Mouse (Mus musculus): ENCODE data around the gene Uts2b. TPM values are rescaled to one million over a fixed set of nuclear protein-coding genes. Genes with fewer than 3 reads are reported as not detected.

Uts2b gene
- polyA plus RNA-seq (2015; fragmentation: Nextera tagmentation; extraction: Ambion mirVana) = 11.5 and 12.7 TPM in 2 replicates

GRCm38 (mm10) chr16:27370191-27370590, at the start of gene Uts2b:
Gene Uts2b, minus strand, starts transcription at chr16:27370239.
- Histone ChIP-seq H3K4me3 (no peak within 1 kb of the TSS), H3K9ac (no peak within 1 kb of the TSS), H3K4me2 (no peak within 1 kb of the TSS), H3K4me1 (replicated peaks) (no peaks in the 10 kb centered on the region), H3K27me3 (no peaks in the 10 kb centered on the region), H3K36me3 (no peaks in the 10 kb centered on the region), H3K27ac (no peak within 1 kb of the TSS), H3K9me3 (replicated peaks) (no peaks in the 10 kb centered on the region)
- WGBS = 66% methylated on average over 8 of the region's 8 CpGs
- ATAC-seq (replicated peaks; ENCODE audit: insufficient number of reproducible peaks, insufficient read depth, low FRiP score, low read depth) = no peak

- Histone ChIP-seq H3K4me1 (replicated peaks) (no peaks in the 10 kb centered on the region), H3K27me3 (no peaks in the 10 kb centered on the region), H3K36me3 (peaks cover 54% of the 10 kb centered on the region), H3K27ac (no peak overlapping the region), H3K9me3 (replicated peaks) (no peaks in the 10 kb centered on the region; the same call in 1 of the 2 replicates), H3K4me2 (no peak overlapping the region), H3K9ac (no peak overlapping the region), H3K4me3 (no peak overlapping the region)
- 75% methylated on average over 3 of the region's 3 CpGs for WGBS
- ATAC-seq (replicated peaks; ENCODE audit: insufficient number of reproducible peaks, insufficient read depth, low FRiP score, low read depth) = no peak
These were observed 47.6 kb upstream of the Uts2b start for GRCm38 (mm10) chr16:27417632-27418031.

- Histone ChIP-seq H3K9me3 (replicated peaks) (no peaks in the 10 kb centered on the region), H3K4me1 (replicated peaks) (no peaks in the 10 kb centered on the region)
- WGBS = 89% methylated on average over 6 of the region's 6 CpGs
These were observed 47.0 kb upstream of the Uts2b start for GRCm38 (mm10) chr16:27416937-27417584.

GRCm38 (mm10) chr16:27404107-27404506, 34.1 kb upstream of the Uts2b start:
- Histone ChIP-seq H3K9ac (no peak overlapping the region), H3K4me2 (no peak overlapping the region), H3K27me3 (no peaks in the 10 kb centered on the region), H3K4me3 (no peak overlapping the region), H3K9me3 (replicated peaks) (no peaks in the 10 kb centered on the region), H3K4me1 (replicated peaks) (0 out of 2 replicates have a peak, but pooled peaks cover 2% of the 10 kb centered on the region), H3K36me3 (peaks cover 10% of the 10 kb centered on the region; the same call in 1 of the 2 replicates), H3K27ac (no peak overlapping the region)
- ATAC-seq (replicated peaks; ENCODE audit: insufficient number of reproducible peaks, insufficient read depth, low FRiP score, low read depth) = no peak

More at GRCm38 (mm10) chr16:27416937-27417584, 47.0 kb upstream of the Uts2b start:
- H3K9ac ChIP-seq = no peak overlapping the region
- H3K27ac ChIP-seq = no peak overlapping the region
- H3K36me3 ChIP-seq = peaks cover 48% of the 10 kb centered on the region
- no peaks in the 10 kb centered on the region for H3K27me3 ChIP-seq
- H3K4me2 ChIP-seq = no peak overlapping the region
- no peak for ATAC-seq (replicated peaks; ENCODE audit: insufficient number of reproducible peaks, insufficient read depth, low FRiP score, low read depth)
- H3K4me3 ChIP-seq = no peak overlapping the region

- Histone ChIP-seq H3K4me1 (replicated peaks) (0 out of 2 replicates have a peak, but pooled peaks cover 2% of the 10 kb centered on the region), H3K9ac (no peak overlapping the region), H3K27ac (no peak overlapping the region), H3K9me3 (replicated peaks) (no peaks in the 10 kb centered on the region), H3K4me3 (no peak overlapping the region), H3K36me3 (peaks cover 2% of the 10 kb centered on the region; the same call in 1 of the 2 replicates), H3K4me2 (no peak overlapping the region), H3K27me3 (no peaks in the 10 kb centered on the region)
- no peak for ATAC-seq (replicated peaks; ENCODE audit: insufficient number of reproducible peaks, insufficient read depth, low FRiP score, low read depth)
- 54% methylated on average over 2 of the region's 2 CpGs for WGBS
These were observed 31.5 kb upstream of the Uts2b start for GRCm38 (mm10) chr16:27401579-27401978.

GRCm38 (mm10) chr16:27399719-27400253, 29.7 kb upstream of the Uts2b start:
- WGBS = 83% methylated on average over 6 of the region's 6 CpGs
- ATAC-seq (replicated peaks; ENCODE audit: insufficient number of reproducible peaks, insufficient read depth, low FRiP score, low read depth) = no peak
- 0 out of 2 replicates have a peak, but pooled peaks cover 3% of the 10 kb centered on the region for H3K9me3 ChIP-seq (replicated peaks)
- no peaks in the 10 kb centered on the region for H3K27me3 ChIP-seq
- H3K27ac ChIP-seq = no peak overlapping the region
- H3K4me1 ChIP-seq (replicated peaks) = 0 out of 2 replicates have a peak, but pooled peaks cover 2% of the 10 kb centered on the region
- no peak overlapping the region for H3K4me2 ChIP-seq
- no peaks in the 10 kb centered on the region; the same call in 1 of the 2 replicates for H3K36me3 ChIP-seq
- no peak overlapping the region for H3K4me3 ChIP-seq
- H3K9ac ChIP-seq = no peak overlapping the region

- 0 out of 2 replicates have a peak, but pooled peaks cover 2% of the 10 kb centered on the region for H3K4me1 ChIP-seq (replicated peaks)
- no peak overlapping the region for H3K4me3 ChIP-seq
- no peaks in the 10 kb centered on the region; the same call in 1 of the 2 replicates for H3K36me3 ChIP-seq
- no peaks in the 10 kb centered on the region for H3K27me3 ChIP-seq
- no peak for ATAC-seq (replicated peaks; ENCODE audit: insufficient number of reproducible peaks, insufficient read depth, low FRiP score, low read depth)
- H3K27ac ChIP-seq = no peak overlapping the region
- no peak overlapping the region for H3K4me2 ChIP-seq
- H3K9ac ChIP-seq = no peak overlapping the region
- H3K9me3 ChIP-seq (replicated peaks) = 0 out of 2 replicates have a peak, but pooled peaks cover 3% of the 10 kb centered on the region
- WGBS = 86% methylated on average over 3 of the region's 3 CpGs
These were observed 29.1 kb upstream of the Uts2b start for GRCm38 (mm10) chr16:27399026-27399718.

GRCm38 (mm10) chr16:27396951-27397350, 26.9 kb upstream of the Uts2b start:
- Histone ChIP-seq H3K27me3 (no peaks in the 10 kb centered on the region), H3K4me1 (replicated peaks) (0 out of 2 replicates have a peak, but pooled peaks cover 2% of the 10 kb centered on the region), H3K36me3 (no peaks in the 10 kb centered on the region; the same call in 1 of the 2 replicates), H3K4me2 (no peak overlapping the region), H3K4me3 (no peak overlapping the region), H3K27ac (no peak overlapping the region), H3K9me3 (replicated peaks) (0 out of 2 replicates have a peak, but pooled peaks cover 3% of the 10 kb centered on the region), H3K9ac (no peak overlapping the region)
- no peak for ATAC-seq (replicated peaks; ENCODE audit: insufficient number of reproducible peaks, insufficient read depth, low FRiP score, low read depth)
- 91% methylated on average over 1 of the region's 1 CpGs for WGBS

GRCm38 (mm10) chr16:27395251-27396037, 25.4 kb upstream of the Uts2b start:
- H3K9ac ChIP-seq = no peak overlapping the region
- no peak overlapping the region for H3K4me3 ChIP-seq
- 84% methylated on average over 4 of the region's 4 CpGs for WGBS
- H3K36me3 ChIP-seq = no peaks in the 10 kb centered on the region; the same call in 1 of the 2 replicates
- no peak overlapping the region for H3K27ac ChIP-seq
- peaks cover 5% of the 10 kb centered on the region for H3K4me1 ChIP-seq (replicated peaks)
- ATAC-seq (replicated peaks; ENCODE audit: insufficient number of reproducible peaks, insufficient read depth, low FRiP score, low read depth) = no peak
- H3K27me3 ChIP-seq = no peaks in the 10 kb centered on the region
- H3K4me2 ChIP-seq = no peak overlapping the region
- 0 out of 2 replicates have a peak, but pooled peaks cover 3% of the 10 kb centered on the region for H3K9me3 ChIP-seq (replicated peaks)

- no peak for ATAC-seq (replicated peaks; ENCODE audit: insufficient number of reproducible peaks, insufficient read depth, low FRiP score, low read depth)
- no peaks in the 10 kb centered on the region; the same call in 1 of the 2 replicates for H3K36me3 ChIP-seq
These were observed 21.8 kb upstream of the Uts2b start for GRCm38 (mm10) chr16:27391845-27392244.

More at GRCm38 (mm10) chr16:27391845-27392244, 21.8 kb upstream of the Uts2b start:
- WGBS = 84% methylated on average over 2 of the region's 2 CpGs
- H3K27me3 ChIP-seq = no peaks in the 10 kb centered on the region
- no peak overlapping the region for H3K27ac ChIP-seq
- H3K4me3 ChIP-seq = no peak overlapping the region
- H3K9me3 ChIP-seq (replicated peaks) = 0 out of 2 replicates have a peak, but pooled peaks cover 3% of the 10 kb centered on the region
- no peak overlapping the region for H3K9ac ChIP-seq
- H3K4me1 ChIP-seq (replicated peaks) = peaks cover 21% of the 10 kb centered on the region
- H3K4me2 ChIP-seq = no peak overlapping the region

Measured in heart, embryonic 15.5 days (tissue).